Mouse (Mus musculus) B cell, adult 62 days (primary cell): ENCODE measurements around the gene Cpxm1. TPM values are rescaled to one million over a fixed set of nuclear protein-coding genes. Genes with fewer than 3 reads are reported as not detected.

Experiments used
- total RNA-seq: library from RNA; stranded (reverse); gene quantifications from 4 replicates; pipeline ENCODE4 v1.2.4, GENCODE M21; 2023

Cpxm1 gene
- 0.63 to 1.1 TPM (median 0.69 TPM) in 3 of 4 replicates, not detected in the other for total RNA-seq

GRCm38 (mm10) chr2:130397186-130397985 is at the start of gene Cpxm1:
Gene Cpxm1 (minus strand): TSS chr2:130397574.

DNA sequence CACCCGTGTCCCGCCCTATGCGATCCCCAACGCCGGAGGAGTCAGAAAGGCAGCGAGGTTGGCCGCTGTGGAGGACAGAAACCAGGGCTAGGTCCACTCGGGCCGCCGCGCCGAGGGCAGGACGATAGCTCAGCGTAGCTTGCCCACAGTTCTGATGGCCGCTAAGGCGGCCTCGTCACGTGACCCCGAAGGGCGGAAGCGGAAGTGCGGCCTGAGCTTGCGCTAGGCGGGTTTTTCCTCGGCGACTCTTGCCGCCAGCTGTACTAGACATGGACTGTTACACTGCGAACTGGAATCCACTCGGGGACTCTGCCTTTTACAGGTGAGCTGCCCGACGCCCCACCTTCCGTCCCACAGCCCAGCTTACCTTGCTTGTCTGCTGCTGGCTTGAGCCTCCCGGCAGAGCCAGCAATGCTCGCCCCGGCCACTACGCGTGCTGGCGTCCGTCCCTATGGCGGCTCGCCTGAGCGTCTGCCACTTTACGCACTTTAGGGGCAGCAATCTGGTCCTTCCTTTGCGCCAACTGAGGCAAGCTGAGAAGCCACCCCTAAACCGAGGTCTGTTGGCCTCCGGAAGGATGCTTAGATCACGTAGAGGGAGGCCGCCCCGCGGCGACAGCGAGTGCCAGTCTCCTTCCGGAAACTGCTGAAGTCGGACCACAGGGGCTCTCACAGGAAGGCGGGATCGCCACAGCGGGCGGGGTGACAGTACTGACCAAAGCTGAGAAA is 26.9 kb upstream of the Cpxm1 start, which contains the start of the genes Vps16 and Pced1a:
Gene Vps16 (plus strand): TSS at position 214 of the 728 bp plus-strand sequence.
Gene Pced1a (minus strand): TSS at position 576 of the 728 bp plus-strand sequence.

GRCm38 (mm10) chr2:130406178-130406577 is 8.8 kb upstream of the Cpxm1 start, which contains the start of gene Tmem239:
Gene Tmem239 (plus strand): TSS chr2:130406478.

DNA sequence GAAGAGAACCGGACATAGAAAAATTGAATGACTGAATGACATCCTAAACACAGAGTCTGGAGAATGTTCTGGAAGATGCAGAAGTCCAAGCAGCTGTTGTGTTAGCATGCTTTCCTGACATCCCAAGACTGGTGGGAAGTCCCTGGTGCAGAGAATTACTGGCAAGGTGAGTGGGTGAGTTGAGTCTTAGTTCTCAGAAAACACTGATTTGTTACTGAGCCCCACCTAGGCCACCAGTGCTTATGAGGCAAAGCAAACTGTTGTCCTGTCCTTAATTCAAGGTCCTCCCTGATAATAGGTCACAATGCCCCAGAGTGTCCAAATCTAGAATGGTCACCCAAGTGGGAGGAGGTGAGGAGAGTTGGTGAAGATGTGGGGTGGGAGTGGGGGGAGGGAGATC is 7.6 kb upstream of the Cpxm1 start, which contains the start of the genes Gm28372 and 1700020A23Rik:
Gene Gm28372 (plus strand): TSS at position 301 of the 400 bp plus-strand sequence.
Gene 1700020A23Rik (plus strand): TSS at position 321 of the 400 bp plus-strand sequence.

Other genes starting within 250 kb of the Cpxm1 start
- 170 to 185 TPM (median 178 TPM) in 4 replicates for gene Snrpb, start 218.2 kb downstream of the Cpxm1 start, total RNA-seq
- not detected in 4 replicates for gene Tmc2, start 202.4 kb downstream of the Cpxm1 start, total RNA-seq
- gene Nop56, start 123.1 kb downstream of the Cpxm1 start, total RNA-seq = 312 to 373 TPM (median 325 TPM) in 4 replicates
- 118 to 131 TPM (median 124 TPM) in 4 replicates for gene Idh3b, start 113.0 kb downstream of the Cpxm1 start, total RNA-seq
- not detected in 4 replicates for gene Ebf4, start 102.4 kb downstream of the Cpxm1 start, total RNA-seq
- not detected in 4 replicates for gene Gm28372, start 7.7 kb upstream of the Cpxm1 start, total RNA-seq
- not detected in 4 replicates for gene 1700020A23Rik, start 7.7 kb upstream of the Cpxm1 start, total RNA-seq
- not detected in 4 replicates for gene Tmem239, start 8.9 kb upstream of the Cpxm1 start, total RNA-seq
- 142 to 168 TPM (median 153 TPM) in 4 replicates for gene Vps16, start 26.8 kb upstream of the Cpxm1 start, total RNA-seq
- 16.8 to 23.0 TPM (median 19.8 TPM) in 4 replicates for gene Pced1a, start 27.1 kb upstream of the Cpxm1 start, total RNA-seq
- 101 to 107 TPM (median 104 TPM) in 4 replicates for gene Ptpra, start 52.7 kb upstream of the Cpxm1 start, total RNA-seq
- 45.9 to 57.9 TPM (median 48.6 TPM) in 4 replicates for gene Mrps26, start 166.2 kb upstream of the Cpxm1 start, total RNA-seq
- not detected in 4 replicates for gene Oxt, start 178.6 kb upstream of the Cpxm1 start, total RNA-seq
- gene Avp, start 185.0 kb upstream of the Cpxm1 start, total RNA-seq = not detected in 4 replicates
- 5.9 to 7.6 TPM (median 6.6 TPM) in 4 replicates for gene Fastkd5, start 232.5 kb upstream of the Cpxm1 start, total RNA-seq
- 4.9 to 6.1 TPM (median 5.8 TPM) in 4 replicates for gene Ubox5, start 232.5 kb upstream of the Cpxm1 start, total RNA-seq
- gene Lzts3, start 245.2 kb upstream of the Cpxm1 start, total RNA-seq = 5.5 to 7.6 TPM (median 6.1 TPM) in 4 replicates